Mouse (Mus musculus): ENCODE results near the gene Zc3h14. TPM values are rescaled to one million over a fixed set of nuclear protein-coding genes. Genes with fewer than 3 reads are reported as not detected.

The Zc3h14 gene
- polyA plus RNA-seq, 1 experiment from 2014 or later, result 109 TPM

DNA sequence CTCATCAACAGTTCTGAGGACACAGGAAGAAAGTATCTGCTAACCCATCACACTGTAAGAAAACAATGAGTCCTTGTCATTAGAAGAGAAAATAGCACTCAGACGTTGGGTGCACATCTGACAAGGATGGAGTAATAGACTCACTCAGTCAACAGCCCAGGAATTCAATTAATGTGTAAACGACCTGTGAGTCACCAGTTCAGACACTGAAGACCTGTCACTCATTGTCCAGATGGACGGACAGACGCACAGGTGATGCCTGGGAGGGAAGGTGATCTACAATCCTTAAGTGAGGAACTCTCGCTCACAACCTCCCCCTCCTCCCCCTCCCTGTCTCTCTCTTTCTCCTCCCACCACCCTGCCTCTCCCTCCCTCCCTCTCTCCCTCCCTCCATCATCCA is 21.8 kb upstream of the Zc3h14 start:
- no peak for ATAC-seq (ENCODE audit: insufficient number of reproducible peaks, low FRiP score, low TSS enrichment, low read depth)
- H3K4me3 ChIP-seq, result no peak overlapping the region
- WGBS, result 65% methylated on average over 5 of the region's 5 CpGs

DNA sequence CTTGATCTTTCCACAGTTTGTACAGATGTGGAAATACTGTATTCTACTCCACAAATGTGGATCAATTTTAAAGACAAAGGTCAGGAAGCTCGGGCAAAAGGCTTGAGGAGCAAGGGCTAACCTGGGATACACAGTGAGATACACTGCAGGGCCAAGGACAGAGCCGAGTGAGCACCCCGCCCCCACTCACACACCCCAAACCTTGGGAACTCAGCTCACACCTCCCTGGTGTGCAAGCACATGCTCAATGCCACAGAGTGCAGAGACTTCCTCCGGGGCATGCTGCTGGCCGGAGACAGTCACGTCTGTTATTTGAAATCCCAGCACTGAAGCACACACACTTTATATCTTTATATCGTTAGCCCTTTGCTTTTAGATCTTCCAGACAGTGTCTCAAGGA is 20.7 kb upstream of the Zc3h14 start:
- H3K36me3 ChIP-seq, result peaks cover 3% of the 10 kb centered on the region
- H3K27ac ChIP-seq, result no peak overlapping the region
- 78% methylated on average over 7 of the region's 7 CpGs for WGBS
- H3K4me3 ChIP-seq, result no peak overlapping the region
- no peak for ATAC-seq (ENCODE audit: insufficient number of reproducible peaks, low FRiP score, low TSS enrichment, low read depth)
- no peak overlapping the region for H3K4me2 ChIP-seq
- no peak overlapping the region for H3K9ac ChIP-seq
- no peaks in the 10 kb centered on the region for H3K9me3 ChIP-seq
- no peaks in the 10 kb centered on the region for H3K4me1 ChIP-seq
- H3K27me3 ChIP-seq, result no peaks in the 10 kb centered on the region

More for the DNA sequence above, 21.8 kb upstream of the Zc3h14 start:
- Histone ChIP-seq H3K4me2 (no peak overlapping the region), H3K36me3 (no peaks in the 10 kb centered on the region; the same call in 1 of the 2 replicates), H3K4me1 (no peaks in the 10 kb centered on the region), H3K9ac (no peak overlapping the region), H3K9me3 (no peaks in the 10 kb centered on the region), H3K27me3 (no peaks in the 10 kb centered on the region), H3K27ac (no peak overlapping the region)

- no peaks in the 10 kb centered on the region for H3K4me1 ChIP-seq
- no peaks in the 10 kb centered on the region for H3K27me3 ChIP-seq
- no peak overlapping the region for H3K4me2 ChIP-seq
- H3K9me3 ChIP-seq, result no peaks in the 10 kb centered on the region
- no peak overlapping the region for H3K4me3 ChIP-seq
- 76% methylated on average over 7 of the region's 7 CpGs for WGBS
- H3K36me3 ChIP-seq, result peaks cover 3% of the 10 kb centered on the region
- no peak overlapping the region for H3K27ac ChIP-seq
- ATAC-seq (ENCODE audit: insufficient number of reproducible peaks, low FRiP score, low TSS enrichment, low read depth), result no peak
- no peak overlapping the region for H3K9ac ChIP-seq
Observed at GRCm38 (mm10) chr12:98727186-98727585, 19.6 kb upstream of the Zc3h14 start.

GRCm38 (mm10) chr12:98730682-98731081 is 16.1 kb upstream of the Zc3h14 start:
- no peak overlapping the region for H3K9ac ChIP-seq
- no peaks in the 10 kb centered on the region for H3K27me3 ChIP-seq
- H3K4me2 ChIP-seq, result no peak overlapping the region
- no peak for ATAC-seq (ENCODE audit: insufficient number of reproducible peaks, low FRiP score, low TSS enrichment, low read depth)
- no peak overlapping the region for H3K27ac ChIP-seq
- H3K36me3 ChIP-seq, result peaks cover 3% of the 10 kb centered on the region; the same call in 1 of the 2 replicates
- H3K4me1 ChIP-seq, result peaks cover 21% of the 10 kb centered on the region
- no peaks in the 10 kb centered on the region for H3K9me3 ChIP-seq
- no peak overlapping the region for H3K4me3 ChIP-seq
- 80% methylated on average over 11 of the region's 11 CpGs for WGBS

- Histone ChIP-seq H3K9ac (0 out of 2 replicates have a peak overlapping the region, but pooled peaks have one; percentile 77), H3K27me3 (no peaks in the 10 kb centered on the region), H3K4me1 (peaks cover 26% of the 10 kb centered on the region), H3K9me3 (no peaks in the 10 kb centered on the region), H3K27ac (no peak overlapping the region), H3K4me2 (peak overlapping the region; percentile 68), H3K4me3 (peak overlapping the region; percentile 64), H3K36me3 (peaks cover 3% of the 10 kb centered on the region; the same call in 1 of the 2 replicates)
- 54% methylated on average over 3 of the region's 3 CpGs for WGBS
- no peak for ATAC-seq (ENCODE audit: insufficient number of reproducible peaks, low FRiP score, low TSS enrichment, low read depth)
Observed at GRCm38 (mm10) chr12:98733165-98733564, 13.6 kb upstream of the Zc3h14 start.

GRCm38 (mm10) chr12:98733776-98734175 is 13.0 kb upstream of the Zc3h14 start:
- Histone ChIP-seq H3K27ac (no peak overlapping the region), H3K27me3 (no peaks in the 10 kb centered on the region), H3K9ac (peak overlapping the region; percentile 77), H3K9me3 (no peaks in the 10 kb centered on the region), H3K4me2 (peak overlapping the region; percentile 68), H3K4me1 (peaks cover 29% of the 10 kb centered on the region), H3K4me3 (peak overlapping the region; percentile 64), H3K36me3 (peaks cover 3% of the 10 kb centered on the region; the same call in 1 of the 2 replicates)
- no peak for ATAC-seq (ENCODE audit: insufficient number of reproducible peaks, low FRiP score, low TSS enrichment, low read depth)
- WGBS, result 6% methylated on average over 12 of the region's 12 CpGs

GRCm38 (mm10) chr12:98734246-98734879 is 12.4 kb upstream of the Zc3h14 start:
- Histone ChIP-seq H3K9ac (peak overlapping the region; percentile 77), H3K36me3 (peaks cover 3% of the 10 kb centered on the region; the same call in 1 of the 2 replicates), H3K4me1 (peaks cover 29% of the 10 kb centered on the region), H3K27ac (peak overlapping the region; percentile 75), H3K4me3 (peak overlapping the region; percentile 64), H3K27me3 (no peaks in the 10 kb centered on the region), H3K9me3 (no peaks in the 10 kb centered on the region), H3K4me2 (peak overlapping the region; percentile 68)
- under 1% methylated on average over 30 of the region's 30 CpGs for WGBS
- ATAC-seq (ENCODE audit: insufficient number of reproducible peaks, low FRiP score, low TSS enrichment, low read depth), result no peak; the same call in none of the 2 replicates

- peaks cover 29% of the 10 kb centered on the region for H3K4me1 ChIP-seq
- ATAC-seq (ENCODE audit: insufficient number of reproducible peaks, low FRiP score, low TSS enrichment, low read depth), result no peak; the same call in 1 of the 2 replicates
- H3K27ac ChIP-seq, result peak overlapping the region; percentile 33
- no peaks in the 10 kb centered on the region for H3K27me3 ChIP-seq
- H3K9me3 ChIP-seq, result no peaks in the 10 kb centered on the region
- 14% methylated on average over 22 of the region's 22 CpGs for WGBS
- peak overlapping the region; percentile 77 for H3K9ac ChIP-seq
- peaks cover 3% of the 10 kb centered on the region; the same call in 1 of the 2 replicates for H3K36me3 ChIP-seq
- peak overlapping the region; percentile 68 for H3K4me2 ChIP-seq
- H3K4me3 ChIP-seq, result peak overlapping the region; percentile 64
Observed at GRCm38 (mm10) chr12:98734880-98735801, 11.6 kb upstream of the Zc3h14 start.

- peak within 1 kb of the TSS; percentile 80 for H3K4me3 ChIP-seq
- under 1% methylated on average over 74 of the region's 75 CpGs for WGBS
- H3K9me3 ChIP-seq, result no peaks in the 10 kb centered on the region
- H3K27me3 ChIP-seq, result no peaks in the 10 kb centered on the region
- ATAC-seq (ENCODE audit: insufficient number of reproducible peaks, low FRiP score, low TSS enrichment, low read depth), result peak; percentile 66; the same call in 1 of the 2 replicates
- H3K27ac ChIP-seq, result peak within 1 kb of the TSS; percentile 93
- H3K4me2 ChIP-seq, result peak within 1 kb of the TSS; percentile 77
- no peaks in the 10 kb centered on the region for H3K36me3 ChIP-seq
- H3K9ac ChIP-seq, result peak within 1 kb of the TSS; percentile 93
- H3K4me1 ChIP-seq, result peaks cover 29% of the 10 kb centered on the region
Observed at GRCm38 (mm10) chr12:98736951-98737800, 9.6 kb upstream of the Zc3h14 start, which contains the start of gene Ptpn21. Gene Ptpn21, minus strand, starts transcription at chr12:98737405.

- ATAC-seq (ENCODE audit: insufficient number of reproducible peaks, low FRiP score, low TSS enrichment, low read depth), result no peak; the same call in 1 of the 2 replicates
- Histone ChIP-seq H3K27me3 (no peaks in the 10 kb centered on the region), H3K4me3 (peak overlapping the region; percentile 80), H3K27ac (peak overlapping the region; percentile 93), H3K4me2 (peak overlapping the region; percentile 77), H3K9ac (0 out of 2 replicates have a peak overlapping the region, but pooled peaks have one; percentile 93), H3K4me1 (peaks cover 29% of the 10 kb centered on the region), H3K9me3 (no peaks in the 10 kb centered on the region), H3K36me3 (no peaks in the 10 kb centered on the region)
- 7% methylated on average over 7 of the region's 7 CpGs for WGBS
Observed at GRCm38 (mm10) chr12:98737801-98738350, 8.9 kb upstream of the Zc3h14 start.

DNA sequence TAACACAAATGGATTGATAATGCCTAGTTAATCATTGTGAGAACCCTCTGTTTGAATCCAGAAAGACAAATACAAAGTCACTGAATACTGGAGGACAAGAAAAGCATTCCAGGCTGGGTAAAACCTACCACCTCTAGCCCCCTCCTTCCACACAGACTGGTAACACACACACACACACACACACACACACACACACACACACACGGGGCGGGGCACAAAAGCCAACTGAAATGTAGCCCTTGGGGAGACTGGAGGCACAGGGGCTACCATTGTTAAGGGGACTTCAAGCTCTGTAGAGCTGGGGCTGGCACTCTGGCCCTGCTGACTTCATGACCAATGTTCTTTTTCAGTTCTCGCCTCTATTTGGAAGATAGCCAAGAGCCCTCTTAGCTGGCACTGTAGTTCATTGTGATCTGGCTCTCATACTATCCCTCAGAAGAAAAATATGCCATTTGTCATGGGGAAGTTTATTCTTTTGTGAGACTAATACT is 5.7 kb upstream of the Zc3h14 start:
- Histone ChIP-seq H3K4me2 (no peak overlapping the region), H3K27me3 (no peaks in the 10 kb centered on the region), H3K9me3 (no peaks in the 10 kb centered on the region), H3K4me1 (peaks cover 8% of the 10 kb centered on the region; the same call in 1 of the 2 replicates), H3K4me3 (no peak overlapping the region), H3K9ac (no peak overlapping the region), H3K36me3 (no peaks in the 10 kb centered on the region), H3K27ac (no peak overlapping the region)
- 30% methylated on average over 3 of the region's 3 CpGs for whole genome bisulfite sequencing
- no peak for ATAC-seq (ENCODE audit: insufficient number of reproducible peaks, low FRiP score, low TSS enrichment, low read depth)
